Mouse (Mus musculus) CH12.LX (cell line): ENCODE measurements around the gene Nt5c1a. TPM values are rescaled to one million over a fixed set of nuclear protein-coding genes. Genes with fewer than 3 reads are reported as not detected.

Experiments
- DNase-seq: peaks from one replicate; pipeline ENCODE4 v3.0.0-alpha.2; 2013; ENCODE audit errors: extremely low read depth
- H3K27ac ChIP-seq: 2 replicates; pipeline ENCODE4 v1.5.1; 2012; ENCODE audit warnings: low read depth, mild to moderate bottlenecking, control low read depth, moderate library complexity; ENCODE audit not compliant: insufficient read depth
- H3K27me3 ChIP-seq: replicated peaks from 2 replicates; pipeline ENCODE3; 2012; ENCODE audit warnings: inconsistent platforms
- H3K36me3 ChIP-seq, 2 experiments: replicated peaks in 1 of 2; 2 replicates each; pipeline versions ENCODE3 to v1.6.1; 2012; ENCODE audit warnings: inconsistent platforms in 1 of 2, low read length in 1 of 2, mild to moderate bottlenecking in 1 of 2, mixed read lengths in 1 of 2, moderate library complexity in 1 of 2; ENCODE audit not compliant: control insufficient read depth in 1 of 2, insufficient read depth in 1 of 2
- H3K4me1 ChIP-seq, 2 experiments: 2 replicates each; pipeline ENCODE4 v1.6.1; 2012; ENCODE audit warnings: inconsistent platforms in 1 of 2, moderate library complexity in 1 of 2; ENCODE audit not compliant: insufficient read depth in 2 of 2, control insufficient read depth in 1 of 2
- H3K4me2 ChIP-seq: 2 replicates; pipeline ENCODE4 v1.6.1; 2012; ENCODE audit warnings: low read depth, mild to moderate bottlenecking, control low read depth; ENCODE audit not compliant: poor library complexity, insufficient read depth, severe bottlenecking
- H3K4me3 ChIP-seq, 3 experiments: fragments of 150-350 bp in 1 of 3; sonication (generic) in 1 of 3; replicated peaks in 1 of 3; 2 replicates each; pipeline versions ENCODE3 to v1.5.1; 2011 to 2012; ENCODE audit warnings: low read depth in 2 of 3, low read length in 2 of 3, mild to moderate bottlenecking in 2 of 3, moderate library complexity in 2 of 3, control low read depth in 1 of 3, improper control_type of control experiment in 1 of 3, inconsistent platforms in 1 of 3, mixed read lengths in 1 of 3; ENCODE audit not compliant: poor library complexity in 1 of 3
- H3K79me2 ChIP-seq: replicated peaks from 2 replicates; pipeline ENCODE4 v1.6.1; 2012; ENCODE audit warnings: mild to moderate bottlenecking, moderate library complexity; ENCODE audit not compliant: control insufficient read depth, poor library complexity, insufficient read depth, severe bottlenecking; ENCODE audit errors: extremely low read depth
- H3K9ac ChIP-seq: 2 replicates; pipeline ENCODE4 v1.6.1; 2012; ENCODE audit warnings: low read depth, mild to moderate bottlenecking, control low read depth, moderate library complexity; ENCODE audit not compliant: insufficient read depth
- H3K9me3 ChIP-seq: replicated peaks from 2 replicates; pipeline ENCODE3; 2012; ENCODE audit warnings: low read length, inconsistent platforms, mixed read lengths
- BHLHE40 ChIP-seq: IDR thresholded peaks from 2 replicates; pipeline ENCODE4 v1.6.1; 2011; ENCODE audit warnings: mild to moderate bottlenecking, low read depth, low read length, improper control_type of control experiment
- CHD1 ChIP-seq: IDR thresholded peaks from 2 replicates; pipeline ENCODE4 v1.6.1; 2012; ENCODE audit warnings: low read depth, low read length, improper control_type of control experiment, inconsistent platforms
- CTCF ChIP-seq, 2 experiments: IDR thresholded peaks in 1 of 2; conservative IDR thresholded peaks in 1 of 2; 2 replicates each; pipeline ENCODE4 v1.5.1; 2011 to 2012; ENCODE audit warnings: low read depth in 2 of 2, low read length in 2 of 2, improper control_type of control experiment in 1 of 2, inconsistent platforms in 1 of 2, mild to moderate bottlenecking in 1 of 2, moderate library complexity in 1 of 2
- E2F4 ChIP-seq: IDR thresholded peaks from 2 replicates; pipeline ENCODE4 v1.6.1; 2011; ENCODE audit warnings: low read depth, low read length, improper control_type of control experiment; ENCODE audit not compliant: insufficient replicate concordance
- EP300 ChIP-seq: IDR thresholded peaks from 2 replicates; pipeline ENCODE4 v1.6.1; 2011; ENCODE audit warnings: low read length, improper control_type of control experiment
- ETS1 ChIP-seq: conservative IDR thresholded peaks from 2 replicates; pipeline ENCODE4 v1.6.1; 2012; ENCODE audit warnings: low read depth, mild to moderate bottlenecking, inconsistent platforms, low read length, improper control_type of control experiment, moderate library complexity
- HCFC1 ChIP-seq: IDR thresholded peaks from 2 replicates; pipeline ENCODE4 v1.6.1; 2012; ENCODE audit warnings: low read depth, mild to moderate bottlenecking, inconsistent platforms, low read length, improper control_type of control experiment
- IRF4 ChIP-seq: IDR thresholded peaks from 2 replicates; pipeline ENCODE4 v1.6.1; 2014; ENCODE audit warnings: low read depth, mild to moderate bottlenecking, inconsistent platforms, low read length, improper control_type of control experiment
- JUND ChIP-seq: conservative IDR thresholded peaks from 2 replicates; pipeline ENCODE4 v1.6.1; 2011; ENCODE audit warnings: low read depth, low read length, improper control_type of control experiment
- MXI1 ChIP-seq: IDR thresholded peaks from 2 replicates; pipeline ENCODE4 v1.6.1; 2011; ENCODE audit warnings: mild to moderate bottlenecking, low read depth, low read length, improper control_type of control experiment
- NELFE ChIP-seq: IDR thresholded peaks from 2 replicates; pipeline ENCODE4 v1.6.1; 2011; ENCODE audit warnings: low read depth, low read length, improper control_type of control experiment
- RAD21 ChIP-seq: IDR thresholded peaks from 2 replicates; pipeline ENCODE4 v1.6.1; 2011; ENCODE audit warnings: low read depth, mild to moderate bottlenecking, low read length, improper control_type of control experiment, moderate library complexity
- SMC3 ChIP-seq: IDR thresholded peaks from 2 replicates; pipeline ENCODE4 v1.6.1; 2011; ENCODE audit warnings: low read depth, low read length, improper control_type of control experiment
- UBTF ChIP-seq: IDR thresholded peaks from 2 replicates; pipeline ENCODE4 v1.6.1; 2012; ENCODE audit warnings: low read depth, mild to moderate bottlenecking, inconsistent platforms, low read length, improper control_type of control experiment, moderate library complexity
- ZC3H11A ChIP-seq: IDR thresholded peaks from 2 replicates; pipeline ENCODE4 v1.6.1; 2012; ENCODE audit warnings: low read depth, mild to moderate bottlenecking, inconsistent platforms, low read length, improper control_type of control experiment
- ZMIZ1 ChIP-seq: IDR thresholded peaks from 2 replicates; pipeline ENCODE4 v1.6.1; 2012; ENCODE audit warnings: low read depth, mild to moderate bottlenecking, inconsistent platforms, low read length, improper control_type of control experiment
- dilution Hi-C: fragments of 300-500 bp; cut with MboI; formaldehyde crosslinking; loops from 2 replicates; pipeline ENCODE4 v1.14.3; 2020; ENCODE audit warnings: low sequenced_read_pairs; ENCODE audit not compliant: extremely low pct_unique_long_range_greater_than_20kb, extremely low pct_ligation_motif_present
- in situ Hi-C: fragments of 300-500 bp; cut with MboI; formaldehyde crosslinking; loops from 3 replicates; pipeline ENCODE4 v1.14.3; 2019; ENCODE audit warnings: low sequenced_read_pairs, low pct_ligation_motif_present, low pct_unique_long_range_greater_than_20kb, mixed read lengths
- polyA plus RNA-seq: library from polyadenylated mRNA; unstranded; fragments of >175 nt; gene quantifications from 2 replicates; pipeline ENCODE4 v1.2.1, GENCODE M21; 2012; ENCODE audit warnings: low read depth; ENCODE audit not compliant: insufficient read length
- total RNA-seq, 2 experiments: library from RNA; depleted of rRNA; stranded (reverse); fragments of 300-350 nt in 1 of 2; fragments of >200 nt in 1 of 2; gene quantifications; 2 replicates each; pipeline ENCODE4 v1.2.3; 2012 to 2014

Nt5c1a gene
- total and polyA plus RNA-seq, 3 experiments: not detected

DNA sequence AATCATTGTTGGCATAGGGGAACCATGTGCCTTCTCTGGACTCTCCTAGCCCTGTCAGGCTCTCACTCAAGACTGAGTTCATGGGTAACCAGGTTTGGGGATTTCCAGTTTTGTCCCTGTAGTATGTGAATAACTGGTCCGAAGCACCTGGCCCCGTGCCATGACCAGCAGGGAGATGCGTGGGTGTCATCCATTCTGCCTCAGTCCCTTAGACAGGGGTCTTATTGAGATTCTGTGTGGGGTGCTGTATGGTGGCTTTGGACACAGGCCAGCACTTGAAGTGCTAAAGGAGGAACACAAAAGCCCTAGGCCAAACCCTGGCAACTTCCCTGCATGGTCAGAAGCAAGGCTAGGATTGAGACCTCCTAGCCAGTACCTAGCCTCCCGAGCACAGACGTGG, 50.9 kb downstream of the Nt5c1a start:
- in situ Hi-C loops (no loop called here), dilution Hi-C loops (no loop called here)
- no peak for DNase-seq
- H3K27me3 ChIP-seq: peaks cover 29% of the 10 kb centered on the region
- TF ChIP-seq IRF4 (no peak), CHD1 (no peak), HCFC1 (no peak), EP300 (no peak), JUND (no peak), BHLHE40 (no peak), UBTF (no peak), RAD21 (no peak), ZMIZ1 (no peak), ZC3H11A (no peak), E2F4 (no peak), ETS1 (no peak), MXI1 (no peak), CTCF (conservative IDR thresholded peaks at IDR 0.05 in 1 of 2, IDR thresholded peaks at IDR 0.05 in 1 of 2; ENCODE audit: low read depth in 2 of 2, low read length in 2 of 2) (no peak)
- no peaks in the 10 kb centered on the region for H3K79me2 ChIP-seq
- H3K27ac ChIP-seq: no peak overlapping the region
- H3K36me3 ChIP-seq: no peaks in the 10 kb centered on the region
- H3K4me2 ChIP-seq: no peak overlapping the region
- no peak overlapping the region for H3K9ac ChIP-seq
- H3K4me1 ChIP-seq: peaks cover 6 to 7% of the 10 kb centered on the region in 2 experiments
- no peak overlapping the region for H3K4me3 ChIP-seq
- H3K9me3 ChIP-seq: no peaks in the 10 kb centered on the region

DNA sequence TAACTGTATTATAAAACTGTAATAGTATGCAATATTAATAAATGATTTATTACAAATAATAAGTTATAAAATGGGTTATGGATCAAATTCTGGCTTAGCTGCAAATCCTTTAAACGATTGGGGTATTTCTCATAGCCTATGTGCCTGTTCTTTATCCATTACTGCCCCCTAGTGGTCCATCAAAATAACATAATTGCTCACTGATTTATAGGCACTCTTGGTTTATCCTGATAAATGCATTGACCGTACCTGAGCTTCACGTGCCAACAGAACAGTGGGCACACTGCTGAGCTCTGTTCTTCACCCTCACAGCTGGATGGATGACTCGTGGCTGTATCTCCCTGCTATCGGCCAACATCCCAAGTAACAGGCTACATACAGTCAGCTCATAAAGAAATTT, 53.3 kb downstream of the Nt5c1a start:
- dilution Hi-C loops: no loop called here
- peaks cover 6 to 7% of the 10 kb centered on the region in 2 experiments for H3K4me1 ChIP-seq
- no peaks in the 10 kb centered on the region for H3K9me3 ChIP-seq
- peak; percentile 69 for DNase-seq
- no peak overlapping the region for H3K27ac ChIP-seq
- TF ChIP-seq RAD21 (peak; percentile 63), JUND (no peak), ZC3H11A (peak; percentile 37; the same call in 1 of the 2 replicates), CTCF (conservative IDR thresholded peaks at IDR 0.05 in 1 of 2, IDR thresholded peaks at IDR 0.05 in 1 of 2; ENCODE audit: low read depth in 2 of 2, low read length in 2 of 2) (peak; percentile 39 to 71), NELFE (no peak), HCFC1 (no peak), SMC3 (peak; percentile 68)
- no peak overlapping the region for H3K9ac ChIP-seq
- H3K27me3 ChIP-seq: peaks cover 17% of the 10 kb centered on the region
- H3K4me2 ChIP-seq: no peak overlapping the region
- no peaks in the 10 kb centered on the region for H3K79me2 ChIP-seq
- H3K4me3 ChIP-seq: no peak overlapping the region
- no peaks in the 10 kb centered on the region for H3K36me3 ChIP-seq
- in situ Hi-C loops: no loop called here
